Mouse (Mus musculus): ENCODE results near the gene Spata9. TPM values are rescaled to one million over a fixed set of nuclear protein-coding genes. Genes with fewer than 3 reads are reported as not detected.
A peak's percentile ranks its signal among the peaks of the same experiment; 100 is the strongest.

Gene Spata9
- polyA plus RNA-seq, 1 experiment from 2014 or later = 0.77 TPM

- no peak overlapping the region for H3K27ac ChIP-seq (ENCODE audit: low read depth, low read length)
- no peak overlapping the region for H3K9ac ChIP-seq (ENCODE audit: low read depth, low read length)
- no peaks in the 10 kb centered on the region for H3K36me3 ChIP-seq (ENCODE audit: control insufficient read depth, insufficient read depth, low read length)
- no peaks in the 10 kb centered on the region for H3K27me3 ChIP-seq (ENCODE audit: control insufficient read depth, insufficient read depth, low read length)
- H3K4me3 ChIP-seq (ENCODE audit: low read length) = no peak overlapping the region
- ATAC-seq (ENCODE audit: low FRiP score, low TSS enrichment) = no peak
- H3K4me2 ChIP-seq (replicated peaks; ENCODE audit: low read depth, low read length) = no peak overlapping the region
- 96% methylated on average over 2 of the region's 2 CpGs for WGBS
- no peaks in the 10 kb centered on the region for H3K9me3 ChIP-seq (ENCODE audit: control insufficient read depth, low read length)
- H3K4me1 ChIP-seq (ENCODE audit: control insufficient read depth, insufficient read depth, low read length) = no peaks in the 10 kb centered on the region
These were observed 9.3 kb downstream of the Spata9 start for GRCm38 (mm10) chr13:75976218-75976617.

GRCm38 (mm10) chr13:75976649-75977048 lies 9.7 kb downstream of the Spata9 start:
- Histone ChIP-seq H3K27me3 (ENCODE audit: control insufficient read depth, insufficient read depth, low read length) (no peaks in the 10 kb centered on the region), H3K9me3 (ENCODE audit: control insufficient read depth, low read length) (no peaks in the 10 kb centered on the region), H3K9ac (ENCODE audit: low read depth, low read length) (no peak overlapping the region), H3K4me2 (replicated peaks; ENCODE audit: low read depth, low read length) (no peak overlapping the region), H3K27ac (ENCODE audit: low read depth, low read length) (no peak overlapping the region), H3K4me3 (ENCODE audit: low read length) (no peak overlapping the region), H3K36me3 (ENCODE audit: control insufficient read depth, insufficient read depth, low read length) (no peaks in the 10 kb centered on the region), H3K4me1 (ENCODE audit: control insufficient read depth, insufficient read depth, low read length) (no peaks in the 10 kb centered on the region)
- 88% methylated on average over 2 of the region's 2 CpGs for WGBS
- ATAC-seq (ENCODE audit: low FRiP score, low TSS enrichment) = no peak

DNA sequence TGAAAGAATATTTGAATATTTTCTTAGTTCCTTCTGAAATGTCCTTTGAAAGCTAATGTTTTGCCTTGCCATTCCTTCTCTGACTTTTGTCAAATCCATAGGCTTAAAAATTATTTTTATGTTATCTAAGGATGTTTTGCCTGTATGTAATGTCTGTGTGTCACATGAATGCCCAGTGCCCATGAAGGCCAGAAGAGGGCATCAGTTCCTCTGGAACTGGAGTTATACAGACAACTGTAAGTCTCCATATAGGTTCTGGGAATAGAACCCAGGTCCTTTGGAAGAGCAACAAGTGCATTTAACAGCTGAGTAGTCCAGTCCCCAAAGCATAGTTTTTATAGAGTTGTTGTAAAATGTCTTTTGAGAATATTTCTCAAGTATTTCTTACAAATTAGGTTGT lies 15.0 kb downstream of the Spata9 start:
- ATAC-seq (ENCODE audit: low FRiP score, low TSS enrichment) = no peak
- Histone ChIP-seq H3K9me3 (ENCODE audit: control insufficient read depth, low read length) (no peaks in the 10 kb centered on the region), H3K27ac (ENCODE audit: low read depth, low read length) (no peak overlapping the region), H3K4me3 (ENCODE audit: low read length) (no peak overlapping the region), H3K27me3 (ENCODE audit: control insufficient read depth, insufficient read depth, low read length) (no peaks in the 10 kb centered on the region), H3K9ac (ENCODE audit: low read depth, low read length) (no peak overlapping the region), H3K4me2 (replicated peaks; ENCODE audit: low read depth, low read length) (no peak overlapping the region), H3K4me1 (ENCODE audit: control insufficient read depth, insufficient read depth, low read length) (no peaks in the 10 kb centered on the region), H3K36me3 (ENCODE audit: control insufficient read depth, insufficient read depth, low read length) (no peaks in the 10 kb centered on the region)

DNA sequence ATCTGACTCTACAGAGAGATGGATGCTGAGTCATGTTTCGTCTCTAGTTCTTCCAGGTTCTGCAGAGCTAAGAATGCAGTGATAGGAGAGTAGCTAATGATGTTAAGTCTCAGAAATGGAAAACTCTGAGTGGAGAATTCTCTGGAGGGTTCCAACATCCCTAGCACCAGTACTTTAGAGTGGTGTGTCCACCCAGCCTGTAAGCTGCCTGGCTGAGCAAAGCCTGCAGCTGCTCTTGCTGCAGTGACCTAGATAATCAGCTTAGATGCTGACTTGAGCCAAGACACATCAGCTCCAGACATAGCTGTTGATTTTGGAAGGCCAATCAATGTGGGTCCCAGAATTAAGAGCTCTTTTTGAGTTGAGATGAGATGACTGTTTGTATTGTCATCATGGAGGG lies 21.1 kb downstream of the Spata9 start:
- WGBS = 91% methylated on average over 1 of the region's 1 CpGs

DNA sequence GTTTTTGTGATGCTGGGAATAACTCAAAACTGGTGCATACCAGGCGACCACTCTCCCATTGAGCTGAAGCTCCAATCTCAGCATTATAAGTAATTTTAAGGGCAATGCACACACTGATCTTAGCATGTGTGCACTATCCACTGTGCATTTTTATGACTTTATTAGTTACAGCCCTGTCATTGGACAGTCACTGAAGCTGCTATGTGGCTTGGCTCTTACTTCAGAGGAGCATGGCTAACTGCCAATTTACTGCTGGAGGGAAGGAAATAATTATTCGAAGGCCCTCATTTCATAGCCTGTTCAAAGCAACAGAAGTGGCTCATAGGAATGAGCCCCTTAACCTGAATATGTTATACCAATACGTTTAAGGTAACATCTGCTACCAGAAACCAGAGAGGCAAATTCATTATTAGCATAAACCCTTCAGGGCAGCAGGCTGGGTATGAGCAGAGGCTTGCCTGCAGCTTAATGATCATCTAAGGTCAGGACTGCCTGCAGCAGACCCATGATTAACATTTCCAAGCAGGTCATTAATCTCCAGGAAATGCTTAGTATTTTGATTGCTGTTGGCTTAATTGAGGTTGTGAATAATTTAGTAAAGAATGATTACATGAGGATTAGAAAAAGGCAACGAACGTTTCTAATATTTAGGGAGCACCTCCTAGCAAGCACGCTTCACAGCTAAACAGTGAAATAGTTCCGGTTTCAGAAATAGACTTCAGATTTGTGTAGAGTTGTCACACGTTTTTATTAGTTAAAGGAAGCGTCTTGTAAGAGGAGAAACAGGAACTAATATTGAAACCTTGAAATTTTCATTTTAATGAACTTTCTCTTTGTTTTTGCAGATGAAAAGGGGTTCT lies 25.4 kb downstream of the Spata9 start:
- Histone ChIP-seq H3K4me1 (ENCODE audit: control insufficient read depth, insufficient read depth, low read length) (peaks cover 5% of the 10 kb centered on the region; the same call in 1 of the 2 replicates), H3K4me3 (ENCODE audit: low read length) (no peak overlapping the region), H3K9me3 (ENCODE audit: control insufficient read depth, low read length) (peaks cover 7% of the 10 kb centered on the region; the same call in 1 of the 2 replicates), H3K27ac (ENCODE audit: low read depth, low read length) (peak overlapping the region; percentile 62; the same call in 1 of the 2 replicates), H3K36me3 (ENCODE audit: control insufficient read depth, insufficient read depth, low read length) (no peaks in the 10 kb centered on the region), H3K27me3 (ENCODE audit: control insufficient read depth, insufficient read depth, low read length) (no peaks in the 10 kb centered on the region), H3K4me2 (replicated peaks; ENCODE audit: low read depth, low read length) (no peak overlapping the region; the same call in 1 of the 2 replicates), H3K9ac (ENCODE audit: low read depth, low read length) (no peak overlapping the region)
- peak; percentile 93 for ATAC-seq (ENCODE audit: low FRiP score, low TSS enrichment)
- 37% methylated on average over 9 of the region's 9 CpGs for WGBS

More for the DNA sequence above, 21.1 kb downstream of the Spata9 start:
- H3K4me1 ChIP-seq (ENCODE audit: control insufficient read depth, insufficient read depth, low read length) = peaks cover 5% of the 10 kb centered on the region; the same call in 1 of the 2 replicates
- no peaks in the 10 kb centered on the region for H3K36me3 ChIP-seq (ENCODE audit: control insufficient read depth, insufficient read depth, low read length)
- no peak overlapping the region for H3K4me3 ChIP-seq (ENCODE audit: low read length)
- H3K9ac ChIP-seq (ENCODE audit: low read depth, low read length) = no peak overlapping the region
- H3K27ac ChIP-seq (ENCODE audit: low read depth, low read length) = no peak overlapping the region
- H3K4me2 ChIP-seq (replicated peaks; ENCODE audit: low read depth, low read length) = no peak overlapping the region
- H3K9me3 ChIP-seq (ENCODE audit: control insufficient read depth, low read length) = no peaks in the 10 kb centered on the region
- H3K27me3 ChIP-seq (ENCODE audit: control insufficient read depth, insufficient read depth, low read length) = no peaks in the 10 kb centered on the region
- ATAC-seq (ENCODE audit: low FRiP score, low TSS enrichment) = no peak

- no peak for ATAC-seq (ENCODE audit: low FRiP score, low TSS enrichment)
- H3K4me2 ChIP-seq (replicated peaks; ENCODE audit: low read depth, low read length) = no peak overlapping the region
- H3K27me3 ChIP-seq (ENCODE audit: control insufficient read depth, insufficient read depth, low read length) = no peaks in the 10 kb centered on the region
- H3K9ac ChIP-seq (ENCODE audit: low read depth, low read length) = no peak overlapping the region
- H3K27ac ChIP-seq (ENCODE audit: low read depth, low read length) = no peak overlapping the region
- H3K9me3 ChIP-seq (ENCODE audit: control insufficient read depth, low read length) = no peaks in the 10 kb centered on the region
- no peaks in the 10 kb centered on the region for H3K4me1 ChIP-seq (ENCODE audit: control insufficient read depth, insufficient read depth, low read length)
- WGBS = 66% methylated on average over 3 of the region's 3 CpGs
- no peak overlapping the region for H3K4me3 ChIP-seq (ENCODE audit: low read length)
- H3K36me3 ChIP-seq (ENCODE audit: control insufficient read depth, insufficient read depth, low read length) = no peaks in the 10 kb centered on the region
These were observed 36.3 kb downstream of the Spata9 start for GRCm38 (mm10) chr13:76003272-76003671.

DNA sequence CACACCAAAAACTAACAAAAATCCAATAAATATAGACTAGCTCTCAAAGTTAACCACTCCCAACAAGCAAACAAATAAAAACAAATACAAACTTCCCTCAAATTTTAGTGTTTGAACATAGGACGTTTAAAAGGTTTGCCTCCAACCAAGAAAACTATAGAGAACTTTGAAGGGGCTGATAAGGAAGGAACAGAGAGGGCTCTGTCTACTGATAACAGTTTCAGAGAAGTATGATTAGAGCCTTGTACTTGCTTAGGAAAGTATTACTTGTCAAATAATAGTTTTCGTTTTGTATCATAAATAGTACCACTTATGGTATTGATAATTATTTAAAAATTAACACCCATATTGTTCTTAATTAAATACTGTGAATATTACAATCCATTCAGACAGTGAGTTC lies 47.6 kb downstream of the Spata9 start:
- Histone ChIP-seq H3K4me3 (ENCODE audit: low read length) (no peak overlapping the region), H3K4me1 (ENCODE audit: control insufficient read depth, insufficient read depth, low read length) (no peaks in the 10 kb centered on the region), H3K36me3 (ENCODE audit: control insufficient read depth, insufficient read depth, low read length) (no peaks in the 10 kb centered on the region), H3K9ac (ENCODE audit: low read depth, low read length) (no peak overlapping the region), H3K9me3 (ENCODE audit: control insufficient read depth, low read length) (peaks cover 2% of the 10 kb centered on the region; the same call in 1 of the 2 replicates), H3K4me2 (replicated peaks; ENCODE audit: low read depth, low read length) (no peak overlapping the region), H3K27me3 (ENCODE audit: control insufficient read depth, insufficient read depth, low read length) (no peaks in the 10 kb centered on the region), H3K27ac (ENCODE audit: low read depth, low read length) (no peak overlapping the region)
- ATAC-seq (ENCODE audit: low FRiP score, low TSS enrichment) = no peak
- WGBS = 79% methylated on average over 2 of the region's 2 CpGs

DNA sequence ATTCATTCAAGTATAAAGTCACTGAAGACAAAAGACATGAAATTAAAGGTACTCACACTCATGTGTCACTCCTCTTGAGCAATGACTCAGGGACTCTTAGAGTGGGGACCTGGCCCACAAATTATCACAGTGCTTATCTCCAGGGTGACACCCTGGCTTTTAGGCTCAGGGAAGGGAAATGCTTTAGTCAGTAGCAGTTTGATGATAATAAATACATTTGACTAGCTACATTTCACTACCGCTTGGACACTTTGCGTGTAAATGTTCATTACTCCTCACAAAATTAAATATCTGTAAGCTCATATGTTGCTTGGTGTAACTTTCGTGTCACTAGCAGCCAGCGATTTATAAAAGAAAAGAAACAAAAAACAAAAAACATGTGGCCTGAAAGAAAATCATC lies 50.5 kb downstream of the Spata9 start:
- Histone ChIP-seq H3K9me3 (ENCODE audit: control insufficient read depth, low read length) (peaks cover 2% of the 10 kb centered on the region; the same call in 1 of the 2 replicates), H3K4me2 (replicated peaks; ENCODE audit: low read depth, low read length) (peak overlapping the region; percentile 75), H3K27me3 (ENCODE audit: control insufficient read depth, insufficient read depth, low read length) (no peaks in the 10 kb centered on the region), H3K4me1 (ENCODE audit: control insufficient read depth, insufficient read depth, low read length) (no peaks in the 10 kb centered on the region), H3K4me3 (ENCODE audit: low read length) (peak overlapping the region; percentile 77), H3K27ac (ENCODE audit: low read depth, low read length) (peak overlapping the region; percentile 95; the same call in 1 of the 2 replicates), H3K9ac (ENCODE audit: low read depth, low read length) (peak overlapping the region; percentile 93), H3K36me3 (ENCODE audit: control insufficient read depth, insufficient read depth, low read length) (no peaks in the 10 kb centered on the region)
- ATAC-seq (ENCODE audit: low FRiP score, low TSS enrichment) = no peak
- WGBS = 65% methylated on average over 4 of the region's 4 CpGs
